Mouse (Mus musculus): Measurements from ENCODE around the gene Slc12a8.

GRCm38 (mm10) chr16:33708031-33708430 lies 190.9 kb downstream of the Slc12a8 start:
- no peak for TF ChIP-seq CTCF (IDR thresholded peaks at IDR 0.05; ENCODE audit: extremely low read depth, insufficient read depth, low read length)
- TF ChIP-seq POLR2A (IDR thresholded peaks at IDR 0.05; ENCODE audit: extremely low read depth, insufficient read depth, low read length), result no peak

Data from cortical plate, adult 2 months (tissue).